Mouse (Mus musculus) kidney, adult 18-20 months (tissue): ENCODE data around the gene D630023F18Rik.
A peak's percentile ranks its signal among the peaks of the same experiment; 100 is the strongest.

ENCODE experiments used
- DNase-seq: peaks from one replicate; pipeline ENCODE4 v3.0.0; 2021

D630023F18Rik gene

DNA sequence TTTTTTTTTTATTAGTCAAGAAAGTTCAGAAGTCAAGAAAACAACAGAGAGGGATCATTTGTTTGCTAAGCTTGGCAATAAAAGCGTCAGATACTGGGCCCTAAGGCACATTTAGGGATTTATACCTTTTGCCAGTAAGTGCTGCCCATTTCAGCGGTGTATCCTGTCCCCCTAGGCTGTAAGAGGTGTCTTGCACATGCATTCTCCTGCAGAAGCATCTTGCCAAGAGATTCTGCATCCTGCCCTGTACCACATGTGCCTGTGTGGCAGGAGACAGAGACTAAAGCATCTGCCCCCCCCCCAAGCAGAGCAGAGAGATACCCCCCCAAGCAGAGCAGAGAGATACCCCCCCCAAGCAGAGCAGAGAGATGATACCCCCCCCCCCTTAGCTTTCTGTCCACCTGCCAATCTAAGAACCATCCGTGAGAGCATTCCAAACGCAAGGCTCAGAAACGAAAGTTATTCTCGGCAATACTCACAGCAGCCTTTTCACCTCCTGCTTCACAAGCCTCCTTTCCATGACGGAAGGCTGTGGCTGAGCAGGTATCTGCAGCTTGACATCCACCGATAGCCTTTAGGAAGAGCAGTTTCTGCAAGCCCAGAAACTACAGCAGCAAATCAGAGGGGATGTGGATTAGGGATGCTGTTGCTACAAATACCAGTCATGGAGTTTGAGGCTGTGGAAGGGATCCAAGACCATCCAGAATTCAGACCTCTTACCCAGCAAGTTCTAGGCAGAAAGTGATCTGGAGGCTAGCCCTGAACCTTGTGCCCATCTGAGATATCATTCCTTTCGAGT, at the start of gene D630023F18Rik:
D630023F18Rik (minus strand) TSS at position 641 of the 799 bp plus-strand sequence.
- DNase-seq = no peak

DNA sequence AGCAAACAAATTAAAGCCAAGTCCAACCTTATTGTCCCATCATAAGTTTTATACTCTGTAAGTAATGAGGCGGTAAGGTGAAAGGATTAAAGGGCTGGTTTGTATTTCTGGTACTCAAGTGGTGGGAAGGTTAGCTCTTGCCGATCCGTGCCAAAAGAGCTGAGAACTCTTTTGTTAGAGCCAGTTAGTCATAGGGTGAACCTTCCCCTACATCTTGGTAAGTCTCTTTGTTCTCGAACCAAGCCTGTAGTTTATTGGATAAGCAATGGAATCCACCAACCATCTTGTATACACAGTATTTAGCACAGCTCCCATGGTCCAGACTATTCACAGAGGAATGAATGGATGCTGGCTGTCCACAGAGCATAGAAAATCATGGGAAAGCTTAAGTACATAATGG, 48.6 kb upstream of the D630023F18Rik start:
- DNase-seq = no peak

- DNase-seq = no peak
Observed at GRCm38 (mm10) chr1:65169947-65170346, 46.9 kb upstream of the D630023F18Rik start.

DNA sequence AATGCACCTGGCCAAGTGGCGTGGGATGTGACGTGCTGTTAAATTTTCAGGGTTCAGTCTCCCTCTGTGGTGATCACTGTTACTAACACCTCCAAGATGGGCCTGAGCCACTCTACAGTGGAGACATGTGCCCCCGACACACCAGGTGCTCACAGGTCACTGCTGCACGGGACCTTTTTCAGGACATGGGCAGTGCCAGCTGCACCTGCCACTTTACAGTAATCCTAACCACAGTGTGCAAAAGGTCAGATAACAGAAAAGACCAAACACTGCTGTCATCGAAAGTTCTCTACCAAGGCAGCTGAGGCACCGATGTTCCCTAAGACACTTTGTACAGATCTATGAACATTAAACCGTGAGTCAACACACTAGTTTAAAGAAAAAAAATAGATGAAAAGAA, 46.5 kb upstream of the D630023F18Rik start:
- no peak for DNase-seq

- DNase-seq = no peak
Observed at GRCm38 (mm10) chr1:65167496-65167895, 44.5 kb upstream of the D630023F18Rik start.

- DNase-seq = no peak
Observed at GRCm38 (mm10) chr1:65162210-65162609, 39.2 kb upstream of the D630023F18Rik start.

DNA sequence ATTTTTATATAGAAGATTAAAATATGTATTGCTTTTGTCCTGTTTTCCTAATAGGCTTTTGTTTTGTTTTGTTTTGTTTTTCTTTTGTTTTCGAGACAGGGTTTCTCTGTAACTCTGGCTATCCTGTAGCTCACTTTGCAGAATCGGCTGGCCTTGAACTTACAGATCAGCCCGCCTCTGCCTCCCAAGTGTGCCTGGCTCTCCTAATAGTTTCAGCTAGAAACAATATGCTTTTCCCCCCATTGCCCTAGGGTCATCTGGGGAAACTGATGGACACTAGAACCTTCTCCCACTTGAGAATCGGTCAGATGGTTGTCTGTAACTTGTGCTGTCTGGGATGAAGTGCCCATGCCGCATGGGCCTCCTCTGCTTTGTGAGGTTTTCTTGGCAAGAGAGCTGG, 33.1 kb upstream of the D630023F18Rik start:
- no peak for DNase-seq

- peak; percentile 72 for DNase-seq
Observed at GRCm38 (mm10) chr1:65154814-65155213, 31.8 kb upstream of the D630023F18Rik start.

DNA sequence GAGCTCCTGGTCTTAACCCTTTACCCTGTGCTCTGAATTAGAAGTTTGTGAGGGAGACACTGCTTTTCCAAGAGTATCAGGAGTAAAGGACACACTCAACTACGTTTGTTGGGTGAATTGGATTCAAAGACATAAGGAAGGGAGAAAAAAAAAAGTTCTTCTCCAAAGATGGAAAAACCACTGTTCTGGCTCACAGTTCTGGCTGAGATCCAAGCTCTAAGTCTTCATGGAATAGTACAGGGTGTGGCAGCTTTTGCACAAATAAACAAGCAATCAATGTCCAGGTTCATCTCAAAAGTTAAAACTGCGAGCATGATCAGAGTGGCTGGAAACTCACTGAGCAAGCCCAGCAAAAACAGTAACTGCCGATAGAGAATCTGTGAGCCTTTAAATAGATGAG, 25.0 kb upstream of the D630023F18Rik start:
- no peak for DNase-seq

- DNase-seq = no peak
Observed at GRCm38 (mm10) chr1:65147326-65147725, 24.3 kb upstream of the D630023F18Rik start.

GRCm38 (mm10) chr1:65146601-65147000, 23.6 kb upstream of the D630023F18Rik start:
- no peak for DNase-seq

GRCm38 (mm10) chr1:65144783-65145182, 21.8 kb upstream of the D630023F18Rik start:
- no peak for DNase-seq

DNA sequence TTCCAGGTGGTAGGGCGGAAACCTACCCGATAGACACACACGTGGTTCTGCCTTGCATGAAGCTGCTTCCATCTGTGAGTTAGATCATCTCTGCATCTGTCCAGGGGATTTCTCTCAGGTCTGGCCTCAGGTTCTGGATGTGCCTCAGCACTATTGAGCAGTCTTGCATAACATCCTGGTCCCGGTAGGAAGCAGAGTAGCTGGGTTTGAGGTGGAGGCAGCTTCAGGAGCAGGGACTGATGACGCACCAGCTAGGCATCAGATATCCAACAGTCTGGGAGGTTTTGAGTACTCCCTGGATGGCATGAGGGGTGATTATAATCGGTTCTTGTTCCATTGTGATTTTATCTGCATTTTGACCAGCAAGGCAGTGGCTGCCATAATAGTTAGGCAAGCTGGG, 14.5 kb upstream of the D630023F18Rik start:
- no peak for DNase-seq

GRCm38 (mm10) chr1:65132833-65133232, 9.8 kb upstream of the D630023F18Rik start:
- DNase-seq = no peak

DNA sequence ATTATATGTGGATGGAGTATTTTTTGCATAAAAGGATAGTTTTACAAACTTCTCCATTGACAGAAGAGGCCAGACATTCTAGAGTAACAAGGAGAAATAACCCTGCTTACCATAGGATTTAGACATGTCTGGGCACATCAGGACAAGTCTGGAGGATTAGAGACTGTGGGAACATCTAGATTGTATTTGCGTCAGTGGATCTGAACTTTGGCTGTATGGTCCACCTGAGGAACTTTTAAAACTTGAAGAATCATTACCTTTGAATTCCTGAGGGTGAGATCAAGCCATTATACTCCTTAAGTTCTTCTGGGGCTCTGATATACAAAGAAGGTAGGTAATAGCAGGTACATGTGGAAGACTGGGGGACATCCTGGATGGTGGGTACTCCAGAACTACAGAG, 8.7 kb upstream of the D630023F18Rik start:
- DNase-seq = no peak

GRCm38 (mm10) chr1:65130226-65130625, 7.2 kb upstream of the D630023F18Rik start:
- DNase-seq = peak; percentile 61

DNA sequence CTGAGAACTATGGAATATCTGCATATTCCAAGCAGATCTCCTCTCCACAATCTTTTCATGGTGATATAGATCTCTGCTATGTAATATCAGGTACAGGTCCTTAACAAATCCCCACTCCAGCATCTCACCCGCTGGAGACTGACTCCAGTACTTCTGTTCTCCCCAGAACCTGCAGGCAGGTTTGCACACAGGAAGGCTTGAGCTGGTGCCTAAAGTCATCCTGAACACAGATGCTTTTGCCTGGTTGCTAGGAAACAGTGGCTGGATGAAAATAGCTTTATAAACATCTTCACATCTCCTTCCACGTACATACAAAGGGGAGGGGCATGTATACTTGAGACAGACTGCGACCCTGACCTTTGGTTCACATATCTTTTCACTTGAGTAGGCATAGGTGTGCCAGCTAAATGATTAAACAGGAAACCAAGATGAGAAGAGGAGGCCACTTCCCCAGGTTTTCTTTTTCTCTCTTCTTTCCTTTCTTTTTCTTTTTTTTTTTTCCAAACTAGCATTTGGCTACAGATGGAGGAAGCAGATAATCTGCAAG, 6.7 kb upstream of the D630023F18Rik start:
- DNase-seq = no peak

GRCm38 (mm10) chr1:65119438-65119837, 3.6 kb downstream of the D630023F18Rik start, which contains the start of gene Gm28845:
Gene Gm28845 (minus strand): TSS chr1:65119558.
- DNase-seq = no peak

- DNase-seq = peak; percentile 56
Observed at GRCm38 (mm10) chr1:65118150-65118913, 4.7 kb downstream of the D630023F18Rik start.

DNA sequence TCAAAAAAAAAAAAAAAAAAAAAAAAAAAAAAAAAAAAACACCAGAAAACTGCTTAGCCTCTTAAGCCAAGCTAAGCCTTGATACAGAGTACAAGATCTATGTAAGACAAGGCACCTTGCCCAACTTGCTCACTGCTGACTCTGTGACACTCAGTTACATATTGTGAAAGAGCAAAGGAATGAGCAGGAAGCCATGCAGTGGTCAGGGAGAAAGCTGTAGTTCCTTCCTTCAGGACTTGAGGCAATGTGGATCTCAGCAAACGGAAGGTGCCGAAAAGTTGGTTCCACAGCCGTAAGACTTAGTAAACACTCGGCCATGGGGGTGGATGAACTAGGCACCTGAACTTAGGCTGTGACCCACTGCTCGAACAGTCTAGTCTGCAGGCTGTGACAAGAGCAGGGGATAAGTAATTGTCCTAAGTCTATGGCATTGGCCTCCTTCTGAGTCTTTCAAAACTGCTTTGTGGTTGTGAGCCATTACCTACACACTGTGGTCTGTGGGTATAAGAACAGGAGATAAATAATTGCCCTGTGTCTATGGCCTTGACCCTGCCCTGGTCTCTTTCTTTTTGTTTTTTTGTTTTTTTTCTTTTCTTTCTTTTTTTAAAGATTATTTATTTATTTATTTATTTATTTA, 9.4 kb downstream of the D630023F18Rik start:
- DNase-seq = no peak

GRCm38 (mm10) chr1:65112807-65113196, 10.2 kb downstream of the D630023F18Rik start:
- peak; percentile 36 for DNase-seq

DNA sequence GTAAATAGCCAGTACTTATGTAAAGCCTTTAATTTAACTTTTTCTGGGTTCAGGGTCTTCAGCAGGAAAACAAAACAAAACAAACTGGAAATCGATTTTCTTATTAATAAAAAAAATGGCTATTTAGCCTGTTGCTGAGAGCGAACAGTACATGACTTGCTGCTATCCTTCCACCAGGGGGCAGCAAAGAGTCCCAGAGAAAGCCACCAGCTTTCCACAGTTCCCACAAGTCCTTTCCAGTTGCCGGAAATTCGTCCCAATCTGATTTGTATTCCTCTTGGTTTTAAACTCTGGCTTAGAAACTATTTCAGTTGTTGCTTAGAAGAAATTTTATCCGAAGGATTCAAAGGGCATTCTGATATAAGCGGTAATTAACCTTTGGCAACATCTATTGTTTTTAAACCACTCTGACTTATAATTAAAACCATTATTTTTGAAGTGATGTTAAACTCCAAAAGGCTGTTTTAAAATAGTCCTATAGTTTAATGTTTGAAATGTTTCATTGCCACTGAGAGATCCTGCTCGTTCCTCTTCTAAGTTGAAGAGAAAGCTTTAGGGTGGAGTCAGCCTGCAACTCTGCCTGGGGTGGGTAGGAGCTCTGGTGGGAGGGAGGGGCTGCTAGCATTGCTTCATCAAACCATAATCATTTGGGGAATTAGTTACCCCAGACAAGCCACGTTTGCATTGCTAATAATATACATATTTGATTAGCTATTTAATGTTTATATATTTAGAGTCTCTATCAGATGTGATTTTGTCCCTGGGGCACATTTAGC, 10.8 kb downstream of the D630023F18Rik start:
- DNase-seq = peak; percentile 72
